Mouse (Mus musculus): ENCODE measurements around the gene Olfr412. TPM values are rescaled to one million over a fixed set of nuclear protein-coding genes. Genes with fewer than 3 reads are reported as not detected.

Olfr412 gene
- total RNA-seq, 4 experiments from 2014 or later, result not detected

DNA sequence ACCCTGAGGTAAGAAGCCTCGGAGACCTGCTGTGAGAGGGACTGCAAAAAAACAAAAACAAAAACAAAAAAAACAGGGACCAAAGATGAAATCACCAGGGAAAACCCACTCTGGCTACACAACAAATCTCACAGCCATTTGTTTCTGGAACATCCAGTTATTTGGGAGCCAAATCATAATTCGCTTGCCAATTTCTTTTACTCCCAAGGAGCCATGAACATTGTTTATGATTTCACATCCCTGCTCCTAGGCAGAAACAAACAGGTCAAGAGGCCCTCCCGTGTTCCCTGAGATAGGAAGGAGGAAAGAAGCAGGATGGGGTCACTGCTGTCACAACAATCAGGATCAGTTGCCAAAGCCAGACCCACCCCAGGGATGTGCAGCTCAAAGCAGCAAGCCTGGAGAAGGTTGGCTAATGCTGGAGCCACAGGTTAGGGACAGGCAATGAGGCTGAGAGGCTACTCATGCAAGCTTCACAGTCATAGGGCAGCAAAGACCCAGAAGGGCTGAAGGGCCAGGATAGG is 51.6 kb downstream of the Olfr412 start:
- peak; percentile 45 for DNase-seq (ENCODE audit: low spot score)

DNA sequence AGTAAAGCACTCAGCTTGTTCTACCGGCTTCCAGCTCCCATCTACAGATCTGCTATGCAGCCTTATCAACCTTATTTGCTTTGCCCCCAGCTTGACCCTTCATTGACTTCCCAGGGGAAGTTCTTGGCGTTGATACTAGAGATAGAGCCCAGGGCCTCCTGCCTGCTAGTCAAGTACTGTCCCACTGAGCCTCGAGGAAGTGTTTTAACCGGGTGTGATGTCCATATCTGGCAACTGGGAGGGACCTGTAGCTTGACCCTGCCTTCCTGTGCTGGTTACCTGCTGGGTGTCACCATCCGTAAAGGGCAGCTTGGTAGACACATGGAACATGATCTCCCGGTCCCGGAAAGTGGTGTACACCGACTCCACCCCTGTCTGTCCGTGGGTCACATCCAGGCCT is 52.2 kb downstream of the Olfr412 start:
- DNase-seq (ENCODE audit: low spot score), result no peak

DNA sequence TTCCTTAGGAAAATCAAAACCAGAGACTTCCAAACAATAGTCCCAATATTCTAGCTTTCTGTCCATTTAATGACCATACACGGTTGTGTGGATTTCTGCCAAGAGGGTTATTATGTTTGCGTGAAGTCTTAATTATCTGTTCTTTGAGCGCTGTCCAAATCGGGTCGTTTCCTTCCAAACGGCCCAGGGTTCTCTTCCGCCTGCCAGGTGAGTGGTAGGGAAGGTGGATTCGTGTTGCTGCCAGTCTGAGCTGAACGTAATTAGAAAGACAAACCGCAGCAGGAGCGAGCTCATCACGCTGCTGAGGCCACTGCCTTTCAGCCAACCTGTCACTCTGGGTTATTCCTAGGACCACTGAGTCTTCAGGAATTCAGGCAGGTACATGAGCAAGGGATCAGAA is 53.9 kb downstream of the Olfr412 start:
- DNase-seq (ENCODE audit: low spot score), result no peak

Other genes with a start within 250 kb of the Olfr412 start
- not detected for gene Olfr401, start 248.4 kb upstream of the Olfr412 start, total RNA-seq (2022)
- not detected for gene Olfr402, start 208.5 kb upstream of the Olfr412 start, total RNA-seq (2022)
- not detected for gene Olfr403, start 175.8 kb upstream of the Olfr412 start, total RNA-seq (2022)
- gene Olfr43, start 150.7 kb upstream of the Olfr412 start, total RNA-seq (2022), result not detected
- not detected for gene Olfr406, start 102.3 kb upstream of the Olfr412 start, total RNA-seq (2022)
- not detected for gene Olfr59, start 78.3 kb upstream of the Olfr412 start, total RNA-seq (2022)
- not detected for gene Olfr410, start 24.0 kb upstream of the Olfr412 start, total RNA-seq (2022)
- gene Olfr411, start 9.4 kb upstream of the Olfr412 start, total RNA-seq (2022), result not detected
- gene Rap1gap2, start 248.8 kb downstream of the Olfr412 start, total RNA-seq (2022), result 10 to 100 TPM; 74.3 to 93.7 (median 83.1) TPM